In the genomic region with DNA sequence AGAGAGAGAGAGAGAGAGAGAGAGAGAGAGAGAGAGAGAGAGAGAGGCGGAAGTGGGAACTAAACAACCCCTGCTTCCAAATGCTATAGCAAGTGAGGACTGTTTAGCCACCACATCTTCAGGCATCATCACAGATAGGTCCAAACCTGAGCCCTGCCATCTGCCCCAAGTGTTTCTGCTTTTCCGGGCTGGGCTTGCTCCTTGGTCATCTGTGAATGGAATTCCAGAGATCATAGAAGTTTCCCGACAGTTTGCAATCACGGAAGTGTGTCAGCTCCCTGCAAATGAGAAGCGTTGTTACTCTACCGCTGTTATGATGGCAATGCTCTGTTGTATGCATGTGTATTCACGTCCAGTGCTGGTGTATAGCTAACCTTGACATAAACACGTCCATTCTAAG, we compare ENCODE assay signal across 23 mouse cellular contexts.
DNase-seq lines count a peak whose midpoint lies in the region; ATAC-seq and TF ChIP-seq lines count a peak whose summit lies in the region.
"Had no signal": no experiment of that assay in that cellular context is flagged by ENCODE, and none has a peak within 500 bp of the region (broad histone marks: within the 10 kb centered on the region; RNA-seq: fewer than 3 reads in every experiment).

No protein-coding gene starts in this region.

- no peak for TF ChIP-seq RAD21 in CH12.LX (IDR thresholded peaks at IDR 0.05; ENCODE audit: low read depth, low read length)

- no peaks in the 10 kb centered on the region for H3K79me2 ChIP-seq in CH12.LX (replicated peaks; ENCODE audit: control insufficient read depth, extremely low read depth, insufficient read depth, poor library complexity, severe bottlenecking)

- in situ Hi-C loops in CH12.LX (cut with MboI; ENCODE audit: low pct_ligation_motif_present, low pct_unique_long_range_greater_than_20kb, low sequenced_read_pairs) = no loop called here

- DNase-seq in liver, embryonic 11.5 days (ENCODE audit: low spot score) = no peak
- no peak for DNase-seq in CH12.LX (ENCODE audit: extremely low read depth)
- peak; percentile 34 for DNase-seq in thymus, postnatal 14 days
- DNase-seq in layer of hippocampus, adult 8-10 months (ENCODE audit: low spot score in 2 of 2) = no peak
- no peak for DNase-seq in adrenal gland, postnatal 14 days
- no peak for DNase-seq in cerebellum, postnatal 4 days (ENCODE audit: low spot score in 2 of 2)
- DNase-seq: adrenal gland, postnatal 25 days; cerebellum, adult 18-20 months; cerebellum, postnatal 25 days; forebrain, postnatal 0 days; kidney, adult 2 months; kidney, postnatal 10 days; liver, embryonic 13.5 days; lung, postnatal 14 days; right cerebral cortex, adult 18-20 months had no signal

- no peak for TF ChIP-seq EP300 in CH12.LX (IDR thresholded peaks at IDR 0.05; ENCODE audit: low read length)

- dilution Hi-C loops in CH12.LX (cut with MboI; ENCODE audit: extremely low pct_ligation_motif_present, extremely low pct_unique_long_range_greater_than_20kb, low sequenced_read_pairs) = no loop called here

- no peaks in the 10 kb centered on the region for H3K36me3 ChIP-seq in liver, embryonic 16.5 days (ENCODE audit: control insufficient read depth, insufficient read depth)
- no peaks in the 10 kb centered on the region for H3K36me3 ChIP-seq in liver, embryonic 11.5 days (ENCODE audit: control insufficient read depth, insufficient read depth, low read length)
- H3K36me3 ChIP-seq in CH12.LX (replicated peaks in 1 of 2; ENCODE audit: control insufficient read depth in 1 of 2, insufficient read depth in 1 of 2, low read length in 1 of 2) = no peaks in the 10 kb centered on the region
- H3K36me3 ChIP-seq in megakaryocyte, embryonic 14.5 days (replicated peaks; ENCODE audit: low read length) = no peaks in the 10 kb centered on the region
- H3K36me3 ChIP-seq: forebrain, embryonic 10.5 days; hindbrain, embryonic 10.5 days; limb, embryonic 10.5 days; liver, embryonic 13.5 days; midbrain, embryonic 10.5 days; neural tube, embryonic 12.5 days had no signal

- TF ChIP-seq POLR2A in CH12.LX (IDR thresholded peaks at IDR 0.05; ENCODE audit: low read depth, low read length) = no peak

- H3K9ac ChIP-seq in liver, embryonic 16.5 days (ENCODE audit: low read depth, low read length) = no peak overlapping the region
- no peak overlapping the region for H3K9ac ChIP-seq in liver, embryonic 11.5 days (ENCODE audit: low read depth, low read length)
- H3K9ac ChIP-seq in CH12.LX (ENCODE audit: insufficient read depth, low read depth) = no peak overlapping the region
- H3K9ac ChIP-seq: forebrain, postnatal 0 days; liver, embryonic 13.5 days; neural tube, embryonic 12.5 days had no signal

- ATAC-seq in liver, embryonic 16.5 days (ENCODE audit: low read depth) = no peak
- ATAC-seq in liver, embryonic 11.5 days (replicated peaks; ENCODE audit: low FRiP score) = no peak
- ATAC-seq: forebrain, postnatal 0 days had no signal

- H3K9me3 ChIP-seq in liver, embryonic 16.5 days (replicated peaks; ENCODE audit: control insufficient read depth, low read length) = no peaks in the 10 kb centered on the region
- no peaks in the 10 kb centered on the region for H3K9me3 ChIP-seq in liver, embryonic 11.5 days (ENCODE audit: control insufficient read depth, low read length)
- no peaks in the 10 kb centered on the region for H3K9me3 ChIP-seq in CH12.LX (replicated peaks; ENCODE audit: low read length)
- no peaks in the 10 kb centered on the region for H3K9me3 ChIP-seq in megakaryocyte, embryonic 14.5 days
- H3K9me3 ChIP-seq: forebrain, embryonic 10.5 days; hindbrain, embryonic 10.5 days; limb, embryonic 10.5 days; liver, embryonic 13.5 days; midbrain, embryonic 10.5 days; neural tube, embryonic 12.5 days had no signal

- no peaks in the 10 kb centered on the region for H3K4me1 ChIP-seq in liver, embryonic 16.5 days (ENCODE audit: control insufficient read depth, low read depth, low read length)
- no peaks in the 10 kb centered on the region; the same call in 1 of the 2 replicates for H3K4me1 ChIP-seq in liver, embryonic 11.5 days (replicated peaks; ENCODE audit: control insufficient read depth, insufficient read depth, low read length)
- peaks cover 6 to 22% of the 10 kb centered on the region in 2 experiments; a peak in 3 of 4 replicates for H3K4me1 ChIP-seq in CH12.LX (ENCODE audit: control insufficient read depth in 1 of 2, insufficient read depth in 2 of 2)
- H3K4me1 ChIP-seq in megakaryocyte, embryonic 14.5 days = peaks cover 10% of the 10 kb centered on the region
- H3K4me1 ChIP-seq: forebrain, embryonic 10.5 days; hindbrain, embryonic 10.5 days; limb, embryonic 10.5 days; liver, embryonic 13.5 days; midbrain, embryonic 10.5 days; neural tube, embryonic 12.5 days had no signal

- no peaks in the 10 kb centered on the region for H3K27me3 ChIP-seq in liver, embryonic 16.5 days (ENCODE audit: control insufficient read depth, insufficient read depth, low read depth, low read length)
- no peaks in the 10 kb centered on the region for H3K27me3 ChIP-seq in liver, embryonic 11.5 days (replicated peaks; ENCODE audit: control insufficient read depth, insufficient read depth, low read length)
- no peaks in the 10 kb centered on the region for H3K27me3 ChIP-seq in CH12.LX (replicated peaks)
- no peaks in the 10 kb centered on the region for H3K27me3 ChIP-seq in megakaryocyte, embryonic 14.5 days (replicated peaks)
- H3K27me3 ChIP-seq: liver, embryonic 13.5 days; neural tube, embryonic 12.5 days had no signal

- TF ChIP-seq CTCF in CH12.LX (conservative IDR thresholded peaks at IDR 0.05 in 1 of 2, IDR thresholded peaks at IDR 0.05 in 1 of 2; ENCODE audit: low read depth in 2 of 2, low read length in 2 of 2) = no peak

- WGBS in liver, embryonic 16.5 days (ENCODE audit: insufficient replicate concordance) = 31% methylated on average over 8 of the region's 8 CpGs
- WGBS in liver, embryonic 11.5 days = 66% methylated on average over 8 of the region's 8 CpGs

- 0 out of 2 replicates have a peak overlapping the region, but pooled peaks have one; percentile 33 for H3K27ac ChIP-seq in liver, embryonic 16.5 days (ENCODE audit: low read length)
- H3K27ac ChIP-seq in liver, embryonic 11.5 days (ENCODE audit: low read depth, low read length) = no peak overlapping the region
- H3K27ac ChIP-seq in CH12.LX (ENCODE audit: insufficient read depth, low read depth) = no peak overlapping the region
- H3K27ac ChIP-seq: forebrain, embryonic 10.5 days; hindbrain, embryonic 10.5 days; limb, embryonic 10.5 days; liver, embryonic 13.5 days; midbrain, embryonic 10.5 days; neural tube, embryonic 12.5 days had no signal

- peak overlapping the region; percentile 34 for H3K4me2 ChIP-seq in liver, embryonic 16.5 days (ENCODE audit: low read depth, low read length)
- H3K4me2 ChIP-seq in liver, embryonic 11.5 days = no peak overlapping the region
- peak overlapping the region; percentile 47; the same call in 1 of the 2 replicates for H3K4me2 ChIP-seq in CH12.LX (ENCODE audit: insufficient read depth, low read depth, poor library complexity, severe bottlenecking)
- H3K4me2 ChIP-seq: heart, embryonic 11.5 days; neural tube, embryonic 12.5 days had no signal

- H3K4me3 ChIP-seq in liver, embryonic 16.5 days (ENCODE audit: low read depth, low read length) = no peak overlapping the region
- H3K4me3 ChIP-seq in liver, embryonic 11.5 days (ENCODE audit: low read depth, low read length) = no peak overlapping the region
- H3K4me3 ChIP-seq in CH12.LX (replicated peaks in 1 of 3; ENCODE audit: low read depth in 2 of 3, low read length in 2 of 3, poor library complexity in 1 of 3) = no peak overlapping the region
- peak overlapping the region; percentile 88 for H3K4me3 ChIP-seq in megakaryocyte, embryonic 14.5 days (replicated peaks)
- H3K4me3 ChIP-seq: forebrain, embryonic 10.5 days; hindbrain, embryonic 10.5 days; limb, embryonic 10.5 days; liver, embryonic 13.5 days; midbrain, embryonic 10.5 days; neural tube, embryonic 12.5 days had no signal

TF ChIP-seq in CH12.LX, 34 proteins besides CTCF, POLR2A, EP300 and RAD21:
- TF ChIP-seq UBTF (IDR thresholded peaks at IDR 0.05; ENCODE audit: low read depth, low read length) = no peak
- no peak for TF ChIP-seq TCF12 (IDR thresholded peaks at IDR 0.05; ENCODE audit: low read depth, low read length)
- no peak for TF ChIP-seq E2F4 (IDR thresholded peaks at IDR 0.05; ENCODE audit: insufficient replicate concordance, low read depth, low read length)
- no peak for TF ChIP-seq ZNF384 (IDR thresholded peaks at IDR 0.05; ENCODE audit: low read depth, low read length)
- TF ChIP-seq HCFC1 (IDR thresholded peaks at IDR 0.05; ENCODE audit: low read depth, low read length) = no peak
- no peak for TF ChIP-seq CHD2 (IDR thresholded peaks at IDR 0.05; ENCODE audit: low read length)
- TF ChIP-seq PAX5 (IDR thresholded peaks at IDR 0.05; ENCODE audit: low read length) = no peak
- TF ChIP-seq MEF2A (IDR thresholded peaks at IDR 0.05; ENCODE audit: borderline replicate concordance, low read depth, low read length) = no peak
- TF ChIP-seq USF2 (conservative IDR thresholded peaks at IDR 0.05; ENCODE audit: low read depth, low read length) = no peak
- TF ChIP-seq USF1 (IDR thresholded peaks at IDR 0.05; ENCODE audit: low read depth, low read length) = no peak
- TF ChIP-seq ZKSCAN1 (IDR thresholded peaks at IDR 0.05; ENCODE audit: borderline replicate concordance, low read depth, low read length) = no peak
- TF ChIP-seq NRF1 (IDR thresholded peaks at IDR 0.05; ENCODE audit: low read depth, low read length) = no peak
- no peak for TF ChIP-seq SIN3A (IDR thresholded peaks at IDR 0.05; ENCODE audit: low read length)
- TF ChIP-seq RCOR1 (conservative IDR thresholded peaks at IDR 0.05; ENCODE audit: low read depth, low read length) = no peak
- TF ChIP-seq MAFK (IDR thresholded peaks at IDR 0.05; ENCODE audit: insufficient replicate concordance, low read length) = no peak
- TF ChIP-seq MAX (IDR thresholded peaks at IDR 0.05; ENCODE audit: low read length) = no peak
- no peak for TF ChIP-seq GABPA (IDR thresholded peaks at IDR 0.05; ENCODE audit: insufficient replicate concordance, low read depth, low read length)
- no peak for TF ChIP-seq CHD1 (IDR thresholded peaks at IDR 0.05; ENCODE audit: low read depth, low read length)
- TF ChIP-seq BHLHE40 (IDR thresholded peaks at IDR 0.05; ENCODE audit: low read depth, low read length) = no peak
- TF ChIP-seq ZMIZ1 (IDR thresholded peaks at IDR 0.05; ENCODE audit: low read depth, low read length) = no peak
